Mouse (Mus musculus) liver, embryonic 12.5 days (tissue): ENCODE data around the gene Ttc38. TPM values are rescaled to one million over a fixed set of nuclear protein-coding genes. Genes with fewer than 3 reads are reported as not detected.

ENCODE experiments used
- ATAC-seq: fragments of 200-750 bp; cut with Nextera tagmentation; 2 replicates; pipeline ENCODE4 v1.8.0; 2017; ENCODE audit warnings: moderate number of reproducible peaks, mild to moderate bottlenecking, moderate library complexity
- H3K27ac ChIP-seq: fragments of 300-500 bp; sonication (generic); 2 replicates; pipeline ENCODE4 v1.5.1; 2016; ENCODE audit warnings: mild to moderate bottlenecking
- H3K27me3 ChIP-seq: fragments of 300-500 bp; sonication (generic); replicated peaks from 2 replicates; pipeline ENCODE4 v1.6.1; 2016; ENCODE audit warnings: mild to moderate bottlenecking, moderate library complexity
- H3K36me3 ChIP-seq: fragments of 300-500 bp; sonication (generic); 2 replicates; pipeline ENCODE4 v1.6.1; 2016; ENCODE audit warnings: mild to moderate bottlenecking, moderate library complexity
- H3K4me1 ChIP-seq: fragments of 300-500 bp; sonication (generic); 2 replicates; pipeline ENCODE4 v1.6.1; 2016
- H3K4me2 ChIP-seq: fragments of 300-500 bp; sonication (generic); 2 replicates; pipeline ENCODE4 v1.6.1; 2016; ENCODE audit warnings: mild to moderate bottlenecking, moderate library complexity
- H3K4me3 ChIP-seq: fragments of 300-500 bp; sonication (generic); 2 replicates; pipeline ENCODE4 v1.5.1; 2016; ENCODE audit warnings: mild to moderate bottlenecking, moderate library complexity
- H3K9ac ChIP-seq: fragments of 300-500 bp; sonication (generic); 2 replicates; pipeline ENCODE4 v1.6.1; 2016; ENCODE audit warnings: mild to moderate bottlenecking, moderate library complexity
- H3K9me3 ChIP-seq: fragments of 300-500 bp; sonication (generic); replicated peaks from 2 replicates; pipeline ENCODE4 v1.6.1; 2016; ENCODE audit warnings: mild to moderate bottlenecking, moderate library complexity
- WGBS: fragments of 180-500 bp; shearing (Covaris S2); methylation state at CpG from one replicate; pipeline ENCODE4 v1.1.7; 2016; ENCODE audit not compliant: insufficient replicate concordance; 5-methylcytosine and 5-hydroxymethylcytosine counted together
- polyA plus RNA-seq: library from polyadenylated mRNA; unstranded; fragments of >200 nt; fragmentation: Nextera tagmentation; extraction: Ambion mirVana; gene quantifications from 2 replicates; pipeline ENCODE4 v1.2.1, GENCODE M21; 2016

The Ttc38 gene
- polyA plus RNA-seq, 1 experiment from 2014 or later = 6.0 TPM

- no peak for ATAC-seq
Measured at GRCm38 (mm10) chr15:85899396-85899795, 67.3 kb downstream of the Ttc38 start.

GRCm38 (mm10) chr15:85900318-85900717 lies 68.2 kb downstream of the Ttc38 start:
- H3K4me3 ChIP-seq = no peak overlapping the region
- H3K36me3 ChIP-seq = peaks cover 29% of the 10 kb centered on the region
- H3K27ac ChIP-seq = no peak overlapping the region
- no peak for ATAC-seq
- H3K4me1 ChIP-seq = peaks cover 10% of the 10 kb centered on the region; the same call in 1 of the 2 replicates
- WGBS = 82% methylated on average over 8 of the region's 8 CpGs
- no peak overlapping the region for H3K4me2 ChIP-seq
- H3K9ac ChIP-seq = no peak overlapping the region
- H3K9me3 ChIP-seq = no peaks in the 10 kb centered on the region
- H3K27me3 ChIP-seq = peaks cover 8% of the 10 kb centered on the region; the same call in 1 of the 2 replicates

More at GRCm38 (mm10) chr15:85899396-85899795, 67.3 kb downstream of the Ttc38 start:
- Histone ChIP-seq H3K9ac (no peak overlapping the region), H3K4me2 (no peak overlapping the region), H3K27ac (no peak overlapping the region), H3K27me3 (peaks cover 8% of the 10 kb centered on the region; the same call in 1 of the 2 replicates), H3K4me3 (no peak overlapping the region), H3K36me3 (peaks cover 38% of the 10 kb centered on the region), H3K9me3 (no peaks in the 10 kb centered on the region), H3K4me1 (peaks cover 10% of the 10 kb centered on the region; the same call in 1 of the 2 replicates)
- 65% methylated on average over 6 of the region's 6 CpGs for WGBS

DNA sequence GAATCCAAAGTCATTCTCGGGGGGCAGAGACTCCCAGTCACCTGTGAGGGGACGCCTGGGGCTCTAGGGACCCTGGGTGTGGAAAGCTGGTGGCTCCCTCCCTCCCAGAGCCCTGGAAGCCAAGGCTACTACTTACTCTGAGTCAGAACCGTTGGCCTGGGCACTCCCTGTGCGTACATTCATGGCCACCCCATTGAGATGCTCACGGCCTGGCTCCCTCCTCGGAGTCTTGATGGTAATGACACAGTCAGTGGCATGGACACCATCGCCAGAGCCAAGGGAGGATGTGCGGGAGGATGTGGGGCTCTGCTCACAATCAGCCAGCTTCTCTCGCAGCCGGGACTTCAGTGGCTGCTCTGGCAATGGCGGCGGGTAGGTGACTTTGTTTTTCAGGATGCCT lies 68.7 kb downstream of the Ttc38 start:
- peaks cover 24% of the 10 kb centered on the region for H3K36me3 ChIP-seq
- H3K9ac ChIP-seq = no peak overlapping the region
- no peak overlapping the region for H3K27ac ChIP-seq
- peaks cover 8% of the 10 kb centered on the region; the same call in 1 of the 2 replicates for H3K27me3 ChIP-seq
- H3K4me1 ChIP-seq = peaks cover 10% of the 10 kb centered on the region; the same call in 1 of the 2 replicates
- no peak overlapping the region for H3K4me2 ChIP-seq
- H3K9me3 ChIP-seq = no peaks in the 10 kb centered on the region
- no peak for ATAC-seq
- H3K4me3 ChIP-seq = no peak overlapping the region
- 70% methylated on average over 12 of the region's 12 CpGs for WGBS

- H3K4me2 ChIP-seq = no peak overlapping the region
- peaks cover 10% of the 10 kb centered on the region; the same call in 1 of the 2 replicates for H3K4me1 ChIP-seq
- peaks cover 8% of the 10 kb centered on the region for H3K36me3 ChIP-seq
- no peaks in the 10 kb centered on the region for H3K9me3 ChIP-seq
- ATAC-seq = no peak
- no peak overlapping the region for H3K9ac ChIP-seq
- no peak overlapping the region for H3K27ac ChIP-seq
- WGBS = 40% methylated on average over 10 of the region's 10 CpGs
- H3K4me3 ChIP-seq = no peak overlapping the region
- peaks cover 11% of the 10 kb centered on the region; the same call in 1 of the 2 replicates for H3K27me3 ChIP-seq
Measured at GRCm38 (mm10) chr15:85902505-85902904, 70.4 kb downstream of the Ttc38 start.

DNA sequence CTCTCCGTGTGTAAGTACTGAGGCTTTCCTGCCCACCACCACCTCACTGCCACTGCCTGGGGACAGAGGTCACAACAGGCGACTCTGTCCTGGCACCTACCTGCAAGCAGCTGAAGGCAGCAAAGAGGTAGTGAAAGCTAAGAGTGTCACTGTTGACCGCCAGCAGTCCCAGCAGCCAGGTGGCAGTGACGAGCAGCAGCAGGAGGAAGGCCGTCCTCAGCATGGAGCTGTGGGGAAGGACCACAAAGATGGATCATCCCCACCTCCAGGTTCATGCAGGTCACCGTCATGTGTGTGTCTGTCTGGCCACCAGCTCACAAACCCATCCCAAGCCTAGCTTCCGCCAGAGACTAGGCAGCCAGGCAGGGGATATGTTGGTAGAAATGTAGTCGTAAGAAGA lies 71.7 kb downstream of the Ttc38 start:
- Histone ChIP-seq H3K27me3 (peaks cover 13% of the 10 kb centered on the region; the same call in 1 of the 2 replicates), H3K4me3 (no peak overlapping the region), H3K9me3 (no peaks in the 10 kb centered on the region), H3K9ac (no peak overlapping the region), H3K4me1 (peaks cover 14% of the 10 kb centered on the region; the same call in 1 of the 2 replicates), H3K4me2 (no peak overlapping the region), H3K36me3 (no peaks in the 10 kb centered on the region), H3K27ac (no peak overlapping the region)
- ATAC-seq = no peak
- 47% methylated on average over 8 of the region's 8 CpGs for WGBS

Other genes starting within 250 kb of the Ttc38 start
- gene Wnt7b, start 249.8 kb upstream of the Ttc38 start, polyA plus RNA-seq = 0.38 and 0.56 TPM in 2 replicates
- 5.7 TPM in 2 replicates for gene Ppara, start 97.3 kb upstream of the Ttc38 start, polyA plus RNA-seq
- 28.6 and 29.4 TPM in 2 replicates for gene Cdpf1, start 20.6 kb upstream of the Ttc38 start, polyA plus RNA-seq
- 0.07 and 0.12 TPM in 2 replicates for gene Pkdrej, start 10.6 kb upstream of the Ttc38 start, polyA plus RNA-seq
- 34.4 and 35.3 TPM in 2 replicates for gene Gtse1, start 27.4 kb downstream of the Ttc38 start, polyA plus RNA-seq
- 21.8 and 22.1 TPM in 2 replicates for gene Trmu, start 47.0 kb downstream of the Ttc38 start, polyA plus RNA-seq
- gene Celsr1, start 201.5 kb downstream of the Ttc38 start, polyA plus RNA-seq = 0.11 and 0.25 TPM in 2 replicates
- 14.4 and 15.1 TPM in 2 replicates for gene Gramd4, start 225.4 kb downstream of the Ttc38 start, polyA plus RNA-seq